Mouse (Mus musculus): Measurements from ENCODE around the gene Hes2.

- TF ChIP-seq POLR2A (IDR thresholded peaks at IDR 0.05; ENCODE audit: borderline replicate concordance, extremely low read depth, insufficient read depth, insufficient read length, poor library complexity, severe bottlenecking) (no peak), CTCF (IDR thresholded peaks at IDR 0.05; ENCODE audit: borderline replicate concordance, extremely low read depth, insufficient read depth, insufficient read length) (no peak)
These were observed 51.0 kb downstream of the Hes2 start for GRCm38 (mm10) chr4:152209623-152210022.

Data from brain, embryonic 14.5 days (tissue).